Mouse (Mus musculus) liver, adult (tissue): ENCODE measurements around the gene Cwc27.
A peak's percentile ranks its signal among the peaks of the same experiment; 100 is the strongest.

Source experiments
- GATA4 ChIP-seq: IDR thresholded peaks from 2 replicates; pipeline ENCODE4 v1.6.1; 2014; ENCODE audit warnings: mild to moderate bottlenecking, low read length; ENCODE audit not compliant: insufficient replicate concordance

Gene Cwc27

DNA sequence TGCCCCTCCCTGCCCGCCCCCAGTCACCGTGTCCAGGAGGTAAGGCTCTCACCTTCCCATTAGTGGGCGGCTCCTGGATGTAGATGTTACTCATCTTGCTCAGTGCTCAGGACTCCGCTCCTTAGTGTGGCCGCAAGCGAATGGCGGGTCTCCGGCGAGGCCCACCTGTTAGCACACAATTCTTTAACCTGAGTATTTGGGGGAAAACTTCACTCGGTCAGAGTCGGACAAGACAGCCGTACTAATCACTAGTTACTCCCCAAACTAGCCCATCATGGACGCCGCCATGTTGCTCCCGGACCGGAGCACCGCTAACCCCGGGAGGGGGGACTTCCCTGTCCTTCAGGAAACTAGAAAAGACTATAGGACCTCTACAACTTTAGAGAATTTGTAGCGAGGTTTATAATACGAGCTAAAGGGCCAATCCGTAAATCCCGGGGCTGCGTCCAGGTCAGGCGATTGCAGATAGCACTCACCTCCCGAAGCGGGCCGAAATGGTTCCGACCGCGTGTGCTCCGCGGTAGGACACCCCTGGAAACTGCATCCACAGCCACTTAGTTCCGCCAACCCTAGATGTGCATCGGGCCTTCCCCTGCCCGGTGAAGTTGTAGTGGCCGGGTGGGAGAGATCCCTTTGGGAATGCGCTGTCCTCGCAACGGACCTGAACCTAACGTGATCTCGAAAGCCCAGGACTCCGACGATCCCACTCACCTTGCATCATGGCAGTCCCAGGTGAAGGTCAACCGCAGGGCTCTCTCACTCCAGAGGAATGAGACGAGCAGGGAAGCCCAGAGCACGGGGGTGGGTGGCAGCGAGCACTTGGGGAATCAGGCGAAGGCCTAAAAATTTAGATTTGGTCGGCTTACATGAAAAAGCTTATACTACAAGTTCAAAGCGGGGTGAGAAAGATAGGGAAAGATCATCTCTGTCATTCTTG lies at the start of gene Cwc27:
Gene Cwc27 (minus strand): TSS at position 508 of the 937 bp plus-strand sequence.
- TF ChIP-seq GATA4, result peak; percentile 8; the same call in 1 of the 2 replicates

DNA sequence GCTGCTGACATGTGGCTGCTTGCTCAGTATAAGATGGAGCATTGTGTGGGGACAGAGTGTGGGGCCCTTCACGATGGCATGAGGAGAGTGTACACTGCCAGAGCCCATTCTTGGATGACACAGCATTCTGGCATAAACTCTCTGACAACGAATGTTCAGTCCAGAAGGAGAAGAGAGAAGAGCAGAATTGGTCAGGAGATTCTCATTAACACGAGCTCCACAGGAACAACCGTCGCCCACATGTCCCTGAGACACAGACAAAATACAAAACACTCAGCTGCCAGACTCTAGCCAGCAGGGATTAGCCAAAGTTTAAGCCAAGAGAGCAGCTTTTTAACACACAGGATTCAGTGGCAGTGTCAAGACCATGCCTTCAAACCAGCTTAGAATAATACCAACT lies 49.8 kb upstream of the Cwc27 start:
- no peak for TF ChIP-seq GATA4

DNA sequence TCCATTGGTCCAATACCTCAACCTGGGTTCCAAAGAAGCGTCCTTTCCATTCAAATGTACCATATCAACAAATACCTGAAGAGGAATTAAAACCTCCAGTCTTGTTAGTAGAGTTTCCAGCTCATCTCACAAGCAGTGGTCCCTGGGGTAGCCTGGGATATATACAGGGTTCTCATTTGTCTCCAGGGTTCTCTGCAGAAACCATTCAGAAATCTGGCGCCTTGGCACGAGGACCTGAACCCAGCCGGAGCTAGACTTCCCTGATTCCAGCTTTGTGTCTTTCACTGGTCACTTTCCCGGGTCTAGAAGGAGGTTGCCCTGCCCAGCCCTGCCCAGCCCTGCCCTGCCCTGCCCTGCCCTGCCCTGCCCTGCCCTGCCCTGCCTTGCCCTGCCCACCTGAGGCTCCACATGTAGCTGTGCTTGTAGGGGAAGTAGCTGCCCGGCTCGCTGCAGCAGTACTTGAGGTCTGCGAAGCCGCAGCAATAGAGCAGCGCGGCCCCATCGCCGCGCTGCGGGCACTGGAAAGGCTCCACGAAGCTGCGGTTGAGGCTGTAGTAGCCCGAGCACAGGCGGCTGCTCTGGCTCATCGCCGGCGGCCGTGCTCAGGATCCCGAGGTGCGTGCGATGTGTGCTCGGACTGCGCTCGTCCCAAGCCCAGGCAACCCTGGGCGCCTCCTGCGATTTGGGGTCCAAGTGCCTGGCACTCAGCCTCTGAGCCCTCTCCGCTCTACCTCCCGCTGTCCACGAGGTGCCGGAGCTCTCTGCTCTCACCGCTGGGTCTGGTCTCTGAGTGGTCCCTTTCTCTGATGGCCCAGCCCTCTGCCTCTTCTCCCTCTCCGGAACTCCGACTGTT lies 46.4 kb upstream of the Cwc27 start, which contains the start of gene Shisal2b:
Gene Shisal2b (minus strand): TSS at position 767 of the 853 bp plus-strand sequence.
- TF ChIP-seq GATA4, result no peak

DNA sequence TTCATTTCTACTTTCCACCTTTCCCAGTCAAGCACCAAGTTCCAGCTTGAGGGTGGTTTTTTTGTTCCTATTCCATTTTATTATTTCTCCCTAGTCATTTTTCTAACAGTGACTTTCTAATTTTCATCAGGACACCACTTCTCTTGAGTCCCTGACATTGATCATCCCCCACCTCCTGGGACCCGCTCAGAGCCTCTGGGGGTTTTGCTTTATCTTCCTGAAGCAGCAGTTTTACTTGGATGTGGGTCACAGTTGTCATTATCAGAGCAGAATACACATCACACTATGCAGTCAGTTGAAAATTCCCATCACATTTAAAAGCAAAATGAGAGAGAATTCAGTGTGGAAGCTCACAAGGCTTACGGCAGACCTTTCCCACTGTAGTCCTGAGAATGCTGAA lies 36.7 kb upstream of the Cwc27 start:
- TF ChIP-seq GATA4, result no peak

DNA sequence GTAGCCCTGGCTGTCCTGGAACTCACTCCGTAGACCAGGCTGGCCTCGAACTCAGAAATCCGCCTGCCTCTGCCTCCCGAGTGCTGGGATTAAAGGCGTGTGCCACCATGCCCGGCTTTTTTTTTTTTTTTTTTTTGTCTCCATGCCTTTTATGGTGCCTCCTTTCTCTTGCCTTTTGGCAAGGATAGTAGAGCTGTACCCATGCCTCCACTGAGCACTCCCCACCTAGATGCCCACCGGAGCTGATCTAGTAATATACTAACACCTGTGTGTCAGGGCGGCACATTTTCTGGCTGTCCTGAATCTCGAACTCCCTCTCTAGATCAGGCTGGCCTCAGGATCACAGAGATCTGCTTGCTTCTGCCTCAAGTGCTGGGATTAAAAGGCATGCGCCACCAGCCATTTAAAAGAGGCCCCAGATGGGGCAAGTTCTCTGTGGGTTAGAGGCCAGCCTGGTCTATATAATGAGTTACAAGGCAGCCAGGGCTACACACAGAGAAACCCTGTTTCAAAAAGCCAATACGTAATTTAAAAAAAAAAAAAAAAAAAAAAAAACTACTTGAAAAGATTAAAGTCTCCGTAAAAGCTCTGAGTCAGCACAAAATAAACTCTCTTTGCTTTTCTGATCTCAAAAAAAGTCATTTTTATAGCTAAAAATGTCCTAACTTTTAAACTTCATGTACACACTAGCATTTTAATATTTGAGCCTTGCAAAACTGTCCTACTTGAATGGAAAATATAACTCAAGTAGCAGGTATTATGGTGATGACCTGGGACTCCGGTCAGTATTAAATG lies 26.6 kb upstream of the Cwc27 start:
- no peak for TF ChIP-seq GATA4

DNA sequence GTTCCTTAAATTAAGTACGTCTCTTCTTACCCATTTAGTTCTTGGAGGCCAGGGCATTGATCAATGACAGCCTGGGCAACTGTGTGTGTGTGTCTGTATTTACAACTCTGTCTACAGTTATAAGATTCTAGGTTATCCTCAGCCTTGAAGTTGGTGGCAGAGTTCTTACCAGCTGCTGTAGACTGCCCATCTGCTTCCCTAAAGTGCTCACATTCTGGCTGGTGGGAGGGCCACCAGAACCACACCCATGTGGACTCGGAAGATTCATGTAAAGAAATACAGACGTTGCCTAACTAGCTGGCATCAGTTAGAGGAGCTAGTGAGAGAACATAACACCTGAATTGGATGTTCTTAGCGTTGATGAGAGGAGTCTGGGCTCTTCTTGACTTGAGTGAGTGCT lies 25.0 kb upstream of the Cwc27 start:
- no peak for TF ChIP-seq GATA4

DNA sequence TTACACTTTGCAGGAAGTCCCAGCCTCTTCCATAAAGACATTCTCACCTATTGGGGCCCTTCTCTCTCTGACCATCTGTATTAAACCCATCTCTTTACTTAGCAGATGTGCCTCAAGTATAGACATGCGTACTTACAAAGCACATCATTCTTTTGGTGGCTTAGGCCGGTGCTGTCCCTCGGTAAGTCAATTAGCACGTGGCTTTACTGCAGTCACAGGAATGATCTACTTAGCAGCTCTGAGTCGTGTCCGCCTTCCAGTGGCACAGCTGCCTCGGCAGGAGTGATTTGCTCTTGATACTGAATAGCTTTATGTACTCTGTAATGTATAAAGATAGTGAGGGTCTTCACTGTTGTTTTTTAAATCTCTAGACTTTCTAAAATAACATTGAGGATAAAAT lies 20.7 kb upstream of the Cwc27 start:
- TF ChIP-seq GATA4, result no peak

DNA sequence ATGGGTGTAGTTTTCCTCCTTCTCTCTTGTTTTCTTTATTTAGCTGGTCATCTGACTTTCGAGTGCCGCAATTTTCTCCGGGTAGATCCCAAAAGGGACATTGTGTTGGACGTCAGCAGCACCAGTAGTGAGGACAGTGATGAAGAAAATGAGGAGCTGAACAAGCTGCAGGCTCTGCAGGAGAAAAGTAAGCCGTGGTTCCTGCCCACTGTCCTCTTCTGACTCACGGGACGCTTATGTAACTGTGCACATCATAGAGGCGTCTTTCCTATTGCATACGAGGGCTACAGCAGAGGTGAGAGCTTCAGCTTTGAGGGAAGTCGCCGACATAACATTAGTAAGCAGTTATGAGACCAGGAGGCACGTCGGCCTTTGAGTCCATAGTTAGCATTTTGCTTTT lies 15.9 kb upstream of the Cwc27 start:
- no peak for TF ChIP-seq GATA4

DNA sequence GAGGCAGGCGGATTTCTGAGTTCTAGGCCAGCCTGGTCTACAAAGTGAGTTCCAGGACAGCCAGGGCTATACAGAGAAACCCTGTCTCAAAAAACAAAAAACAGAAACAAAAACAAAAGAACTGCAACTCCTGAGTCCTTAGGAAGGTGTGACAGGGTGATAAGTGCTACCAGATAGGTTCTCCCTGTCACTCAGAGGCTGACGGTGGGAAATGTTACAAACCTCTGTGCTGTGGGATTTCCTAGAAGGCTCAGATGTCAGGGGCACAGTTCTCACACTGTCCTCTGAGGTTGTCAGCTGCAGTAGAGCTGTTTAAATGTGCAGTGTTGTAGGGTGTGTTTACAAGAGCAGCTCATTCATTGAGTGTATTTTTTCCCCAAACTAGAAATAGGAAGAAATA lies 8.5 kb upstream of the Cwc27 start:
- TF ChIP-seq GATA4, result no peak

DNA sequence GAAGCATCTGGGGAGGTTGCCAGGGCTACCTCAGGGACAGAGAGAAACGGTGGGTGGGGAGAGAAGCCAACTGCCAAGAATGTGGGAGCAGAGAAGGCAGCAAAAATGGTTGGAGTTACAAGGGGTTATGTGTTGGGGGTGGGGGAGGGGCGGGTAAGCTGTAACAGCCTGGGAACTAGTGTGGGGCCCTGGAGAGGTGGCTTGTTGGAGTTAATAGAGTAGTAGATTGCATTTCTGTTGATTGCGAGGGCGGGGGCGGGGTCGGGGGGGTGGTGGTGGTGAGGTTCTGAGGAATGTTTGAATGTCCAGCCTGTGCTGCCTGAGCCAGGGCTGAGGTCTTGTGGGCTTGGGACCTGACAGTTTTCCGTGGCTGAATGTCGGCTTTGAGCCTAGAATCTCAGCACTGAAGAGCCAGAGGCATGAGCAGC lies 5.5 kb upstream of the Cwc27 start:
- TF ChIP-seq GATA4, result no peak

DNA sequence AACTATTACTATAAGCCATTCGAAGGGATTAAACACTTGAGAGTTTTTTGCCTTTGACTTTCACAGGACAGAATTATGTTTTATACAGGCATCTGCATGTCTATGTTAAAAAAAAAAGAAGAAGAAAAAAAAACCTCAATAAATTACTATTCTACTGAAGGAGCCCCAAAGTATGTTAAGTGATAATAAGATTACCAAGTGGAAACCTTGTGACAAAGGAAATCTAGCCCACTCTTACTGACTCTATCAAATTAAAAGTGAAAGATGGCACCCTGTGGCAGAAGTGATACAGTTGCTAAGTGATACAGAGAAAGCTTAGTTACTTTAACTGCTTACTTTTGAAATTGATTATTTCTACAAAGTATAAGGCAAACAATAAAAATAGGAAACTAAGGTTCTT lies 5.0 kb upstream of the Cwc27 start:
- no peak for TF ChIP-seq GATA4

DNA sequence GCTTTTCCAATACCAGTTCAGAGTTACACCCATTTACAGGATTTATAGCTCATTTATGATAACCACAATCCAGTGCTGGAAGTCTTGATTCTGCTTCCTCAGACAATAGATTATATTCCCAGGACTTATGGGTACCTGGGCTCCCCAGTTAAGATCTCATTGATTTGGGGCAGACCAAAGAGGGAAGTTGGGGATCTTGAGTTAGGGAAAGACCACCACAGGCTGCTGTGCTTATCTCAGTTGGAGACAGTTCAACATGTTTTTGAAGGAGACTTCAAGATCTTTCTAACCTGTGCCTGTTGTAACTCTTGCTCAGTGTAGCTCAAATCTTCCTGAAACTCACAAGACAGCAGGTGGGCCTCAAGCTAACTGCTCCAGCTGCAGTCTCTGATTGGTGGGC lies 4.2 kb upstream of the Cwc27 start:
- no peak for TF ChIP-seq GATA4

DNA sequence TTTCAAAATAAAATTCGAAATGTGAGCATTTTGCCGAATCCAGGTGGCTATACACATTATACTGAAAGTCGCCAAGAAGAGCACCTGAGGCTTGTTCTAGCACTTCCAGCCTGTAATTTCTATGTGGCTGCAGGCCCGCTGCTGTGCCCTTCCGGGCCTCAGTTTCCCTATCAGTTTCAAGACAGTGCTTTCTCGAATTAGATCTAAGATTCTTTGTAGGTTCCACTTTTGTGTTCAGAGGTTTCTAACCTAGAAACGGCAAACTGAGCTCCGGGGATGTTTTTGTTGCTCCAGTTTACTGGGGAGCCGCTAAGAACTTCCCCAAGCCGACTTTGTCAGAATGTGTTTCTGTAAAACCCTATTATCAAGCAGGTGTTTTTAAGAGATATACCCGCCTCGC lies 754 bp upstream of the Cwc27 start:
- TF ChIP-seq GATA4, result no peak

DNA sequence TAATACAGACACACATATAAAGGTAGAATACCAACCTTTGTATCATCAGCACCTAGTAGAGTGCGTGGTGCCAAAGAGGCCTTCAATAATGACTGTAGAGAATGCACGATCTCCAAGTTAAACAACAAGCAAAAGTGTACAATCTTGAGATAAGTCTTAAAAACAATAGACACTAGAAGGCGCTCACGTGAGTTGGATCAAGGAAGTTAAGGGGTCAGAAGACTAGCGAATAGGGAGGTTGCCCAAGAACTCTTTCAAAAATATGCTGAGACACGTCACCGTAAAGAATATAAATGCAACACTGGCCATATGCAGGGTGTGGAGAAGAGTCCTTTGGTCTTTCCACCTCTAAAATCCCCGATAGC lies 690 bp downstream of the Cwc27 start:
- no peak for TF ChIP-seq GATA4

DNA sequence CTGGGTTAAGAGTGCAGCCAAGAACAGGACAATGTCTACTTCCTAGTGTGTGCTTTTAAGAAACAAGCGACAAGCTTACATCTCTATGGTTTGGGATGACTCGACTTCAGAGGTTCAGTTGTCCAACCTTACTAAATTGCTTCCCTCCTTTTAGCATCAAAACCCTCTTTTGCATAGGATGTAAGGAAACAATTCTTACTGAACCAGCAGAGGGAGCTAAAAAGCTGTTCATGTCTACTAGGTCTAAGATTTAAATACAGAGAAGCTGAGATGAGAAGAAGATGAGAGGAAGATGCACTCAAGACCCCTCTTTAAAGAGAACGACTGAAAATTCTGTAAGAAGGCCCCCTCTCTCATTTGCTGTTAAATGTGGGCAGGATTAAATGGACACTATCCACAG lies 11.3 kb downstream of the Cwc27 start:
- no peak for TF ChIP-seq GATA4
